Comparison of ENCODE assay signal across 19 mouse cellular contexts in genomic region chr8:83571791-83572190, GRCm38 (mm10). TPM values are rescaled to one million over a fixed set of nuclear protein-coding genes. Genes with fewer than 3 reads are reported as not detected.
DNase-seq lines count a peak whose midpoint lies in the region; ATAC-seq and TF ChIP-seq lines count a peak whose summit lies in the region.
"Had no signal": no experiment of that assay in that cellular context is flagged by ENCODE, and none has a peak within 500 bp of the region (broad histone marks: within the 10 kb centered on the region; RNA-seq: fewer than 3 reads in every experiment).

No protein-coding gene starts in this region.

- H3K36me3 ChIP-seq in intestine, embryonic 14.5 days (ENCODE audit: control insufficient read depth, insufficient read depth, low read length): peaks cover 41% of the 10 kb centered on the region
- peaks cover 44% of the 10 kb centered on the region for H3K36me3 ChIP-seq in intestine, postnatal 0 days (ENCODE audit: control insufficient read depth, insufficient read depth)

- H3K4me1 ChIP-seq in intestine, embryonic 14.5 days (replicated peaks; ENCODE audit: control insufficient read depth, insufficient read depth, low read length): peaks cover 17% of the 10 kb centered on the region
- H3K4me1 ChIP-seq in intestine, postnatal 0 days (replicated peaks; ENCODE audit: control insufficient read depth, insufficient read depth, low read length): no peaks in the 10 kb centered on the region

- H3K9ac ChIP-seq in intestine, embryonic 14.5 days (ENCODE audit: low read length): no peak overlapping the region
- H3K9ac ChIP-seq in intestine, postnatal 0 days (ENCODE audit: low read depth, low read length): no peak overlapping the region
- H3K9ac ChIP-seq: heart, embryonic 12.5 days; kidney, embryonic 15.5 days; limb, embryonic 12.5 days; lung, embryonic 15.5 days had no signal

- peak; percentile 1 for DNase-seq in adrenal gland, adult 2 months
- DNase-seq in adrenal gland, postnatal 14 days: no peak
- DNase-seq in intestine, embryonic 14.5 days (ENCODE audit: low spot score): peak; percentile 48
- peak; percentile 38 for DNase-seq in testis, postnatal 10 days (ENCODE audit: low spot score)
- no peak for DNase-seq in testis, postnatal 14 days (ENCODE audit: low spot score)
- peak; percentile 1 for DNase-seq in yolk sac, embryonic 10.5 days (ENCODE audit: low spot score)
- no peak for DNase-seq in spleen, adult 18-20 months

- no peaks in the 10 kb centered on the region for H3K27me3 ChIP-seq in intestine, embryonic 14.5 days (replicated peaks; ENCODE audit: control insufficient read depth, insufficient read depth, low read length)
- no peaks in the 10 kb centered on the region for H3K27me3 ChIP-seq in intestine, postnatal 0 days (replicated peaks; ENCODE audit: control insufficient read depth, insufficient read depth, low read length)
- H3K27me3 ChIP-seq: heart, embryonic 12.5 days; kidney, embryonic 15.5 days; limb, embryonic 12.5 days; lung, embryonic 15.5 days had no signal

- no peak for TF ChIP-seq CTCF in intestine, postnatal 0 days (IDR thresholded peaks at IDR 0.05; ENCODE audit: low read depth)

- no peak overlapping the region for H3K4me2 ChIP-seq in intestine, embryonic 14.5 days (ENCODE audit: low read length)
- H3K4me2 ChIP-seq in intestine, postnatal 0 days (replicated peaks; ENCODE audit: low read depth): no peak overlapping the region
- H3K4me2 ChIP-seq: heart, embryonic 12.5 days; kidney, embryonic 15.5 days; limb, embryonic 12.5 days; lung, embryonic 15.5 days had no signal

- no peak overlapping the region for H3K27ac ChIP-seq in intestine, embryonic 14.5 days (ENCODE audit: low read depth)
- no peak overlapping the region for H3K27ac ChIP-seq in intestine, postnatal 0 days (ENCODE audit: low read depth, low read length)
- H3K27ac ChIP-seq: embryonic facial prominence, embryonic 10.5 days; kidney, embryonic 15.5 days; limb, embryonic 12.5 days; lung, embryonic 15.5 days had no signal

- H3K4me3 ChIP-seq in intestine, embryonic 14.5 days (ENCODE audit: low read depth, low read length): no peak overlapping the region
- no peak overlapping the region for H3K4me3 ChIP-seq in intestine, postnatal 0 days (ENCODE audit: low read depth, low read length)
- H3K4me3 ChIP-seq: embryonic facial prominence, embryonic 10.5 days; heart, embryonic 12.5 days; kidney, embryonic 15.5 days; limb, embryonic 12.5 days; lung, embryonic 15.5 days had no signal

- 91% methylated on average over 10 of the region's 10 CpGs for WGBS in intestine, embryonic 14.5 days
- 91% methylated on average over 10 of the region's 10 CpGs for WGBS in intestine, postnatal 0 days

- H3K9me3 ChIP-seq in intestine, embryonic 14.5 days (ENCODE audit: control insufficient read depth, low read length): no peaks in the 10 kb centered on the region
- no peaks in the 10 kb centered on the region for H3K9me3 ChIP-seq in intestine, postnatal 0 days (ENCODE audit: control insufficient read depth)
- H3K9me3 ChIP-seq: embryonic facial prominence, embryonic 10.5 days; heart, embryonic 12.5 days; kidney, embryonic 15.5 days; limb, embryonic 12.5 days; lung, embryonic 15.5 days had no signal

- no peak for ATAC-seq in intestine, embryonic 14.5 days (replicated peaks; ENCODE audit: low FRiP score, low TSS enrichment, low read depth)
- no peak for ATAC-seq in intestine, postnatal 0 days

RNA-seq across cellular contexts. Expression of gene Ndufb7, which starts 5.3 kb away (rescaled TPM):
- 100 to 1,000 TPM; 209 to 258 TPM for total RNA-seq in adrenal gland, adult 2 months (2021)
- polyA plus RNA-seq in adrenal gland, adult 2 months (2012; rRNA removed): 402 and 495 TPM in 2 replicates
- total RNA-seq in adrenal gland, postnatal 14 days (2021): 328 TPM in 2 replicates
- 364 and 372 TPM in 2 replicates for polyA plus RNA-seq in intestine, embryonic 14.5 days (2014; fragmentation: Nextera tagmentation; extraction: Ambion mirVana)
- polyA plus RNA-seq in intestine, postnatal 0 days (2015; fragmentation: Nextera tagmentation; extraction: Ambion mirVana): 579 and 585 TPM in 2 replicates

RNA-seq across cellular contexts. Expression of gene Tecr, which starts 36.0 kb away (rescaled TPM):
- 100 to 1,000 TPM; 409 to 723 TPM for total RNA-seq in adrenal gland, adult 2 months (2021)
- polyA plus RNA-seq in adrenal gland, adult 2 months (2012; rRNA removed): 1,113 and 1,272 TPM in 2 replicates
- total RNA-seq in adrenal gland, postnatal 14 days (2021): 340 and 372 TPM in 2 replicates
- polyA plus RNA-seq in intestine, embryonic 14.5 days (2014; fragmentation: Nextera tagmentation; extraction: Ambion mirVana): 660 and 684 TPM in 2 replicates
- polyA plus RNA-seq in intestine, postnatal 0 days (2015; fragmentation: Nextera tagmentation; extraction: Ambion mirVana): 317 and 320 TPM in 2 replicates

RNA-seq across cellular contexts. Expression of gene Dnajb1, which starts 36.2 kb away (rescaled TPM):
- total RNA-seq in adrenal gland, adult 2 months (2021): 10 to 100 TPM; 21.8 to 61.9 TPM
- 21.8 and 27.3 TPM in 2 replicates for polyA plus RNA-seq in adrenal gland, adult 2 months (2012; rRNA removed)
- 28.5 and 38.3 TPM in 2 replicates for total RNA-seq in adrenal gland, postnatal 14 days (2021)
- 46.5 and 48.7 TPM in 2 replicates for polyA plus RNA-seq in intestine, embryonic 14.5 days (2014; fragmentation: Nextera tagmentation; extraction: Ambion mirVana)
- polyA plus RNA-seq in intestine, postnatal 0 days (2015; fragmentation: Nextera tagmentation; extraction: Ambion mirVana): 26.1 and 28.8 TPM in 2 replicates

RNA-seq across cellular contexts. Expression of gene Olfr370, which starts 36.2 kb away (rescaled TPM):
- total RNA-seq in adrenal gland, adult 2 months (2021): not detected
- not detected in 2 replicates for polyA plus RNA-seq in adrenal gland, adult 2 months (2012; rRNA removed)
- not detected in 2 replicates for total RNA-seq in adrenal gland, postnatal 14 days (2021)
- polyA plus RNA-seq in intestine, embryonic 14.5 days (2014; fragmentation: Nextera tagmentation; extraction: Ambion mirVana): not detected in 2 replicates
- polyA plus RNA-seq in intestine, postnatal 0 days (2015; fragmentation: Nextera tagmentation; extraction: Ambion mirVana): not detected in 2 replicates
- total RNA-seq: ES-E14; gastrocnemius, adult 8-10 months; layer of hippocampus, postnatal 36 days; megakaryocyte, adult 5-6 weeks had no signal
- polyA plus RNA-seq: embryonic facial prominence, embryonic 10.5 days; heart, embryonic 12.5 days; kidney, embryonic 15.5 days; limb, embryonic 12.5 days; lung, embryonic 15.5 days; small intestine, adult 2 months; thymus, postnatal 0 days had no signal

Comparison
In these comparisons a context has a peak if more than half of its experiments do, and no peak if none do; other contexts are left out.
1. DNase-seq: peak in adrenal gland, adult 2 months (single experiment), intestine, embryonic 14.5 days (single experiment), testis, postnatal 10 days (single experiment) and yolk sac, embryonic 10.5 days (single experiment); none in adrenal gland, postnatal 14 days (single experiment), testis, postnatal 14 days (single experiment) and spleen, adult 18-20 months (0 of 2).